30 mouse cellular contexts compared by ENCODE assay signal in genomic region chr16:45658248-45658647, GRCm38 (mm10). TPM values are rescaled to one million over a fixed set of nuclear protein-coding genes. Genes with fewer than 3 reads are reported as not detected.
DNase-seq lines count a peak whose midpoint lies in the region; ATAC-seq and TF ChIP-seq lines count a peak whose summit lies in the region.
"Had no signal": no experiment of that assay in that cellular context is flagged by ENCODE, and none has a peak within 500 bp of the region (broad histone marks: within the 10 kb centered on the region; RNA-seq: fewer than 3 reads in every experiment).

No protein-coding gene starts in this region.

- intact Hi-C loops in heart, adult 2 months (cut with DNase I): no loop called here

- H3K9me3 ChIP-seq in liver, embryonic 14.5 days (ENCODE audit: control insufficient read depth, low read length): no peaks in the 10 kb centered on the region
- H3K9me3 ChIP-seq in intestine, postnatal 0 days (ENCODE audit: control insufficient read depth): no peaks in the 10 kb centered on the region
- H3K9me3 ChIP-seq: embryonic facial prominence, embryonic 12.5 days; embryonic facial prominence, embryonic 15.5 days; forebrain, embryonic 12.5 days; forebrain, embryonic 15.5 days; heart, embryonic 13.5 days had no signal

- H3K4me1 ChIP-seq in liver, embryonic 14.5 days (replicated peaks; ENCODE audit: control insufficient read depth in 2 of 2, insufficient read depth in 2 of 2, low read length in 1 of 2): peaks cover 6 to 15% of the 10 kb centered on the region in 2 experiments; a peak in 3 of 4 replicates
- H3K4me1 ChIP-seq in intestine, postnatal 0 days (replicated peaks; ENCODE audit: control insufficient read depth, insufficient read depth, low read length): no peaks in the 10 kb centered on the region
- peaks cover 24% of the 10 kb centered on the region; the same call in 1 of the 2 replicates for H3K4me1 ChIP-seq in small intestine, adult 2 months (ENCODE audit: control insufficient read depth, insufficient read depth, insufficient read length, low read length)
- H3K4me1 ChIP-seq in heart, adult 2 months (ENCODE audit: control insufficient read depth, insufficient read depth, low read length): no peaks in the 10 kb centered on the region

- H3K79me2 ChIP-seq in heart, adult 2 months (replicated peaks; ENCODE audit: control insufficient read depth, insufficient read depth, low read length): no peaks in the 10 kb centered on the region

- H3K4me2 ChIP-seq in liver, embryonic 14.5 days (ENCODE audit: low read depth): no peak overlapping the region
- no peak overlapping the region for H3K4me2 ChIP-seq in intestine, postnatal 0 days (replicated peaks; ENCODE audit: low read depth)
- H3K4me2 ChIP-seq: embryonic facial prominence, embryonic 12.5 days; embryonic facial prominence, embryonic 15.5 days; forebrain, embryonic 12.5 days; forebrain, embryonic 15.5 days; heart, embryonic 13.5 days; hindbrain, embryonic 14.5 days had no signal

- no peaks in the 10 kb centered on the region for H3K36me3 ChIP-seq in liver, embryonic 14.5 days (replicated peaks; ENCODE audit: control insufficient read depth, insufficient read depth, low read depth)
- no peaks in the 10 kb centered on the region for H3K36me3 ChIP-seq in intestine, postnatal 0 days (ENCODE audit: control insufficient read depth, insufficient read depth)
- no peaks in the 10 kb centered on the region for H3K36me3 ChIP-seq in small intestine, adult 2 months (ENCODE audit: control insufficient read depth, insufficient read depth, low read length)
- no peaks in the 10 kb centered on the region for H3K36me3 ChIP-seq in heart, adult 2 months (ENCODE audit: control insufficient read depth, insufficient read depth, low read length)
- H3K36me3 ChIP-seq: embryonic facial prominence, embryonic 12.5 days; embryonic facial prominence, embryonic 15.5 days; forebrain, embryonic 12.5 days; forebrain, embryonic 15.5 days; heart, embryonic 13.5 days had no signal

- no peaks in the 10 kb centered on the region for H3K27me3 ChIP-seq in liver, embryonic 14.5 days (ENCODE audit: control insufficient read depth, insufficient read depth, low read length)
- no peaks in the 10 kb centered on the region for H3K27me3 ChIP-seq in intestine, postnatal 0 days (replicated peaks; ENCODE audit: control insufficient read depth, insufficient read depth, low read length)
- H3K27me3 ChIP-seq in small intestine, adult 2 months (ENCODE audit: control insufficient read depth, insufficient read depth, low read length): no peaks in the 10 kb centered on the region
- peaks cover 3% of the 10 kb centered on the region for H3K27me3 ChIP-seq in heart, adult 2 months (ENCODE audit: control insufficient read depth, insufficient read depth, low read length)

- no peak overlapping the region for H3K9ac ChIP-seq in liver, embryonic 14.5 days (replicated peaks)
- H3K9ac ChIP-seq in intestine, postnatal 0 days (ENCODE audit: low read depth, low read length): no peak overlapping the region
- H3K9ac ChIP-seq in heart, adult 2 months (ENCODE audit: low read depth, low read length): no peak overlapping the region
- H3K9ac ChIP-seq: embryonic facial prominence, embryonic 12.5 days; embryonic facial prominence, embryonic 15.5 days; forebrain, embryonic 12.5 days; forebrain, embryonic 15.5 days; heart, embryonic 13.5 days; hindbrain, embryonic 14.5 days had no signal

- TF ChIP-seq CTCF in liver, embryonic 14.5 days (IDR thresholded peaks at IDR 0.05; ENCODE audit: low read depth): no peak
- no peak for TF ChIP-seq CTCF in intestine, postnatal 0 days (IDR thresholded peaks at IDR 0.05; ENCODE audit: low read depth)
- TF ChIP-seq CTCF in small intestine, adult 2 months (IDR thresholded peaks at IDR 0.05; ENCODE audit: extremely low read depth, insufficient read length, insufficient replicate concordance, low read depth, low read length): no peak
- no peak for TF ChIP-seq CTCF in heart, adult 2 months (IDR thresholded peaks at IDR 0.05)

- no peak overlapping the region for H3K27ac ChIP-seq in liver, embryonic 14.5 days
- no peak overlapping the region; the same call in 1 of the 2 replicates for H3K27ac ChIP-seq in intestine, postnatal 0 days (ENCODE audit: low read depth, low read length)
- H3K27ac ChIP-seq in small intestine, adult 2 months (ENCODE audit: insufficient read depth, low read depth, low read length): peak overlapping the region; percentile 85
- no peak overlapping the region for H3K27ac ChIP-seq in heart, adult 2 months
- H3K27ac ChIP-seq: embryonic facial prominence, embryonic 12.5 days; embryonic facial prominence, embryonic 15.5 days; forebrain, embryonic 12.5 days; forebrain, embryonic 15.5 days; gastrocnemius, adult 2 months; heart, embryonic 13.5 days; hindbrain, embryonic 14.5 days; hindbrain, postnatal 0 days had no signal

- TF ChIP-seq EP300 in liver, embryonic 14.5 days (IDR thresholded peaks at IDR 0.05; ENCODE audit: low read depth): no peak
- TF ChIP-seq EP300 in heart, adult 2 months (IDR thresholded peaks at IDR 0.05; ENCODE audit: insufficient read depth, low read depth, low read length): no peak

- H3K4me3 ChIP-seq in liver, embryonic 14.5 days (ENCODE audit: insufficient read depth in 1 of 2, low read depth in 2 of 2, low read length in 2 of 2): no peak overlapping the region
- no peak overlapping the region for H3K4me3 ChIP-seq in intestine, postnatal 0 days (ENCODE audit: low read depth, low read length)
- no peak overlapping the region for H3K4me3 ChIP-seq in small intestine, adult 2 months (ENCODE audit: low read depth, low read length)
- H3K4me3 ChIP-seq in heart, adult 2 months: no peak overlapping the region
- H3K4me3 ChIP-seq: embryonic facial prominence, embryonic 12.5 days; embryonic facial prominence, embryonic 15.5 days; forebrain, embryonic 12.5 days; forebrain, embryonic 15.5 days; gastrocnemius, adult 2 months; heart, embryonic 13.5 days had no signal

- DNase-seq in liver, embryonic 14.5 days (ENCODE audit: low read depth in 3 of 3, low spot score in 3 of 3): no peak
- DNase-seq in liver: no peak
- no peak for DNase-seq in heart, adult 2 months
- no peak for DNase-seq in embryo, embryonic 10.5 days (ENCODE audit: low spot score)
- DNase-seq: adrenal gland, adult 8-10 months; adrenal gland, postnatal 25 days; cerebellum, adult 18-20 months; cerebellum, adult 9-10 months; cerebellum, postnatal 14 days; gastrocnemius, adult 2 months; gastrocnemius, postnatal 14 days; heart, adult 11 months; heart, postnatal 14 days; heart, postnatal 4 days had no signal

- 44% methylated on average over 1 of the region's 1 CpGs for WGBS in liver, embryonic 14.5 days (ENCODE audit: insufficient replicate concordance)
- 37% methylated on average over 1 of the region's 1 CpGs for WGBS in intestine, postnatal 0 days
- 38% methylated on average over 1 of the region's 1 CpGs for WGBS in small intestine, adult 2 months
- 80% methylated on average over 1 of the region's 1 CpGs for WGBS in heart, adult 2 months

- ATAC-seq in liver, embryonic 14.5 days (ENCODE audit: insufficient read depth): peak; percentile 53; the same call in 1 of the 2 replicates
- peak; percentile 64 for ATAC-seq in intestine, postnatal 0 days
- ATAC-seq: activated CD4-positive, CD25-positive, alpha-beta regulatory T cell, adult 4 months; CD4-positive, CD25-positive, alpha-beta regulatory T cell, adult 4 months; forebrain, embryonic 15.5 days; hindbrain, postnatal 0 days; inflammation-experienced regulatory T-cells, adult 6 months had no signal

- no peak for TF ChIP-seq POLR2A in small intestine, adult 2 months (IDR thresholded peaks at IDR 0.05; ENCODE audit: low read depth, low read length)
- no peak for TF ChIP-seq POLR2A in heart, adult 2 months (IDR thresholded peaks at IDR 0.05; ENCODE audit: insufficient read depth, low read depth, low read length)

RNA-seq across cellular contexts. Expression of gene BC016579, which starts 4.4 kb away (rescaled TPM):
- polyA plus RNA-seq in liver, embryonic 14.5 days (2012; rRNA removed): 0.14 and 0.20 TPM in 2 replicates
- 0.23 TPM in 2 replicates for polyA plus RNA-seq in liver, embryonic 14.5 days (2014; fragmentation: Nextera tagmentation; extraction: Ambion mirVana)
- 5.5 TPM in 2 replicates for polyA plus RNA-seq in intestine, postnatal 0 days (2015; fragmentation: Nextera tagmentation; extraction: Ambion mirVana)
- polyA plus RNA-seq in small intestine, adult 2 months (2012; rRNA removed): 1.3 and 2.1 TPM in 2 replicates
- total RNA-seq in heart, adult 2 months (2021): not detected
- polyA plus RNA-seq in heart, adult 2 months (2012; rRNA removed): not detected in 2 replicates
- total RNA-seq: gastrocnemius, adult 2 months; gastrocnemius, postnatal 14 days; gastrocnemius, postnatal 4 days; heart, postnatal 14 days; heart, postnatal 4 days; hindbrain, postnatal 0 days; MEL had no signal
- polyA plus RNA-seq: activated CD4-positive, CD25-positive, alpha-beta regulatory T cell, adult 4 months; C2C12; embryonic facial prominence, embryonic 12.5 days; heart, embryonic 13.5 days; hindbrain, embryonic 14.5 days; hindbrain, postnatal 0 days; inflammation-experienced regulatory T-cells, adult 6 months had no signal

RNA-seq across cellular contexts. Expression of gene Tmprss7, which starts 35.2 kb away (rescaled TPM):
- 0.18 and 0.26 TPM in 2 replicates for polyA plus RNA-seq in liver, embryonic 14.5 days (2012; rRNA removed)
- 0.08 and 0.15 TPM in 2 replicates for polyA plus RNA-seq in liver, embryonic 14.5 days (2014; fragmentation: Nextera tagmentation; extraction: Ambion mirVana)
- polyA plus RNA-seq in intestine, postnatal 0 days (2015; fragmentation: Nextera tagmentation; extraction: Ambion mirVana): 0.21 and 0.22 TPM in 2 replicates
- 0.10 and 0.20 TPM in 2 replicates for polyA plus RNA-seq in small intestine, adult 2 months (2012; rRNA removed)
- total RNA-seq in heart, adult 2 months (2021): not detected
- polyA plus RNA-seq in heart, adult 2 months (2012; rRNA removed): 0.06 TPM in 1 of 2 replicates, not detected in the other
- total RNA-seq: gastrocnemius, adult 2 months; gastrocnemius, postnatal 14 days; gastrocnemius, postnatal 4 days; heart, postnatal 14 days; heart, postnatal 4 days had no signal
- polyA plus RNA-seq: activated CD4-positive, CD25-positive, alpha-beta regulatory T cell, adult 4 months; C2C12; CD4-positive, CD25-positive, alpha-beta regulatory T cell, adult 4 months; heart, embryonic 16.5 days; inflammation-experienced regulatory T-cells, adult 6 months had no signal

RNA-seq across cellular contexts. Expression of gene Gcsam, which starts 48.1 kb away (rescaled TPM):
- polyA plus RNA-seq in liver, embryonic 14.5 days (2012; rRNA removed): 0.57 and 0.93 TPM in 2 replicates
- 2.4 and 2.8 TPM in 2 replicates for polyA plus RNA-seq in liver, embryonic 14.5 days (2014; fragmentation: Nextera tagmentation; extraction: Ambion mirVana)
- polyA plus RNA-seq in intestine, postnatal 0 days (2015; fragmentation: Nextera tagmentation; extraction: Ambion mirVana): 0.16 and 0.17 TPM in 2 replicates
- polyA plus RNA-seq in small intestine, adult 2 months (2012; rRNA removed): 0.06 and 0.11 TPM in 2 replicates
- under 1 TPM in 1 of 2 experiments, not detected in 1; 0.20 TPM for total RNA-seq in heart, adult 2 months (2021)
- 0.12 TPM in 1 of 2 replicates, not detected in the other for polyA plus RNA-seq in heart, adult 2 months (2012; rRNA removed)
- total RNA-seq: adrenal gland, postnatal 25 days; gastrocnemius, adult 2 months; hindbrain, postnatal 0 days; MEL had no signal
- polyA plus RNA-seq: C2C12; forebrain, embryonic 12.5 days; forebrain, embryonic 15.5 days; heart, embryonic 13.5 days; hindbrain, postnatal 0 days had no signal
